Mouse (Mus musculus) erythroblast, embryonic 14.5 days (primary cell): Measurements from ENCODE around the gene Gm9817. TPM values are rescaled to one million over a fixed set of nuclear protein-coding genes. Genes with fewer than 3 reads are reported as not detected.

ENCODE experiments used
- H3K27me3 ChIP-seq: 2 replicates; pipeline ENCODE4 v1.6.1; 2012; ENCODE audit warnings: inconsistent platforms; ENCODE audit not compliant: control insufficient read depth
- H3K36me3 ChIP-seq: 2 replicates; pipeline ENCODE4 v1.6.1; 2012; ENCODE audit warnings: mild to moderate bottlenecking, inconsistent platforms; ENCODE audit not compliant: control insufficient read depth
- H3K4me1 ChIP-seq: 2 replicates; pipeline ENCODE4 v1.6.1; 2012; ENCODE audit warnings: inconsistent platforms; ENCODE audit not compliant: control insufficient read depth
- H3K4me3 ChIP-seq: replicated peaks from 2 replicates; pipeline ENCODE3; 2012; ENCODE audit warnings: moderate library complexity, mild to moderate bottlenecking, inconsistent platforms
- H3K9me3 ChIP-seq: 2 replicates; pipeline ENCODE4 v1.6.1; 2012; ENCODE audit warnings: low read length, inconsistent platforms, mixed read lengths; ENCODE audit not compliant: control insufficient read depth
- GATA1 ChIP-seq: IDR thresholded peaks from 2 replicates; pipeline ENCODE4 v1.6.1; 2012; ENCODE audit warnings: low read length, inconsistent platforms, mixed read lengths
- TAL1 ChIP-seq: IDR thresholded peaks from 3 replicates; pipeline ENCODE4 v1.6.1; 2012; ENCODE audit warnings: low read length, inconsistent platforms, mixed read lengths
- polyA plus RNA-seq: library from polyadenylated mRNA; stranded (reverse); fragments of >175 nt; gene quantifications from 2 replicates; pipeline ENCODE4 v1.2.3, GENCODE M21; 2012

Gm9817 gene
- polyA plus RNA-seq, 1 experiment, result not detected

GRCm38 (mm10) chr13:45108851-45109390, 30.4 kb downstream of the Gm9817 start:
- no peaks in the 10 kb centered on the region for H3K9me3 ChIP-seq
- no peaks in the 10 kb centered on the region for H3K36me3 ChIP-seq
- H3K4me3 ChIP-seq, result no peak overlapping the region
- H3K4me1 ChIP-seq, result no peaks in the 10 kb centered on the region
- H3K27me3 ChIP-seq, result peaks cover 47% of the 10 kb centered on the region
- TF ChIP-seq TAL1 (no peak), GATA1 (no peak)

DNA sequence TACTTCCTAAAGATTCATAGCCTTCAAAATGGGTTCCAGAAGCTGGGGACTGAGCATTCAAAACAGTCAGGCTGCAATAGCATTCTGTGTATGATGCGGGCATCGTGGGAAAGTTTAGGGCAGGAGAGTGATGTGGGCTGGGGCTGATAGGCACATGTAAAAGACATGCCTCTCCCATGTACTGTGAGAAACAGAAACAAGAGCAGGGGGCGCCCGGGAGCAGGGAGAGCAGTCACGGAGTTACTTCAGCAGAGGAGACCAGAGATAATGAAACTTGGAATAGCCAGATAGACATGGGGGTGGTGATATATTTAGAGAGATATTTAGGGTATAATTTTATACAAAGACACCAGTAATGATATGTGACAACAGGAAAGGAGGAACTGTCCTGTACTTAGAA, 39.9 kb downstream of the Gm9817 start:
- TF ChIP-seq GATA1, result no peak
- no peak for TF ChIP-seq TAL1
- peaks cover 15% of the 10 kb centered on the region for H3K27me3 ChIP-seq
- H3K9me3 ChIP-seq, result no peaks in the 10 kb centered on the region
- no peak overlapping the region for H3K4me3 ChIP-seq
- no peaks in the 10 kb centered on the region for H3K36me3 ChIP-seq
- H3K4me1 ChIP-seq, result peaks cover 15% of the 10 kb centered on the region

DNA sequence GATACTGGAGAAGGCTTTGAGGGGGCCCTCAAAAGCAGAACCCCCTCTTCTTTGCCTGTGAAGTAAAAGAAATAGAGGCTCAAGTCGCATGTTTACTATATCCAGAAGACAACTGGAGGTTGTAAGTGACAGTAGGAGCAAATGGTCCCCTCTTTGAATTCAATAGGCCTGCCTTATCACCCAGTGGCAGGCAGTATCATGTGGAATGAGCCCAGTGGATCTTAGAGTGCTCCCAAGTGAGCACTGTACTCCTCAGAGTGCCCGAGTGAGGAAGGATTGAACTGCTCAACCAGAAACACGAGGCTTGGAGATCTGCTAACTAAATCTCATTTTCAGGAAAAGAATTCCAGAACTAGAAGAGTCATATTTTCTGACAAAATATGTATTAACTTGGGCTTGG, 40.3 kb downstream of the Gm9817 start:
- Histone ChIP-seq H3K27me3 (peaks cover 15% of the 10 kb centered on the region), H3K4me1 (peaks cover 15% of the 10 kb centered on the region), H3K36me3 (no peaks in the 10 kb centered on the region), H3K9me3 (no peaks in the 10 kb centered on the region), H3K4me3 (no peak overlapping the region)
- TF ChIP-seq TAL1 (no peak), GATA1 (no peak)

Other genes starting within 250 kb of the Gm9817 start
- gene Dtnbp1, start 76.5 kb upstream of the Gm9817 start, polyA plus RNA-seq, result 1.5 and 2.0 TPM in 2 replicates